Mouse (Mus musculus) heart, adult 2 months (tissue): ENCODE results near the gene Sox10. TPM values are rescaled to one million over a fixed set of nuclear protein-coding genes. Genes with fewer than 3 reads are reported as not detected.

Experiments
- DNase-seq, 2 experiments: peaks; one replicate each; pipeline ENCODE4 v3.0.0; 2021
- H3K27ac ChIP-seq: fragments of 200-600 bp; 2 replicates; pipeline ENCODE4 v1.8.1; 2022
- H3K27me3 ChIP-seq: fragments of 200-500 bp; 2 replicates; pipeline ENCODE4 v1.6.1; 2012; ENCODE audit warnings: mild to moderate bottlenecking, low read length, inconsistent platforms, mixed read lengths; ENCODE audit not compliant: control insufficient read depth, insufficient read depth
- H3K36me3 ChIP-seq: fragments of 200-500 bp; 2 replicates; pipeline ENCODE4 v1.6.1; 2012; ENCODE audit warnings: low read length, inconsistent platforms; ENCODE audit not compliant: control insufficient read depth, insufficient read depth
- H3K4me1 ChIP-seq: fragments of 200-500 bp; 2 replicates; pipeline ENCODE4 v1.6.1; 2011; ENCODE audit warnings: low read length; ENCODE audit not compliant: control insufficient read depth, insufficient read depth
- H3K4me3 ChIP-seq: fragments of 200-600 bp; 2 replicates; pipeline ENCODE4 v1.8.1; 2022
- H3K79me2 ChIP-seq: fragments of 200-500 bp; replicated peaks from 2 replicates; pipeline ENCODE4 v1.6.1; 2012; ENCODE audit warnings: mild to moderate bottlenecking, inconsistent platforms, low read length, moderate library complexity, mixed read lengths; ENCODE audit not compliant: control insufficient read depth, insufficient read depth
- H3K9ac ChIP-seq: fragments of 200-500 bp; 2 replicates; pipeline ENCODE4 v1.6.1; 2012; ENCODE audit warnings: low read depth, mild to moderate bottlenecking, control low read depth, inconsistent platforms, low read length, mixed read lengths
- CTCF ChIP-seq: fragments of 200-600 bp; IDR thresholded peaks from 2 replicates; pipeline ENCODE4 v1.8.1; 2022; ENCODE audit warnings: antibody characterized with exemption, mild to moderate bottlenecking, moderate library complexity
- EP300 ChIP-seq: fragments of 200-500 bp; IDR thresholded peaks from 2 replicates; pipeline ENCODE4 v1.6.1; 2011; ENCODE audit warnings: low read depth, low read length, control low read depth; ENCODE audit not compliant: insufficient read depth
- POLR2A ChIP-seq: fragments of 200-500 bp; IDR thresholded peaks from 2 replicates; pipeline ENCODE4 v1.6.1; 2011; ENCODE audit warnings: mild to moderate bottlenecking, low read depth, low read length, control low read depth; ENCODE audit not compliant: insufficient read depth
- WGBS: fragments of 180-500 bp; shearing (Covaris S2); methylation state at CpG from one replicate; pipeline ENCODE4 v1.1.7; 2018; 5-methylcytosine and 5-hydroxymethylcytosine counted together
- intact Hi-C: fragments of 180-260 bp; cut with DNase I; formaldehyde crosslinking; loops from one replicate; pipeline ENCODE4 v1.15.1; 2025
- polyA plus RNA-seq: library from polyadenylated mRNA; depleted of rRNA; stranded (reverse); fragments of >200 nt; gene quantifications from 2 replicates; pipeline ENCODE4 v1.2.3, GENCODE M21; 2012
- total RNA-seq, 2 experiments: library from RNA; stranded (reverse); gene quantifications; 2 replicates each; pipeline ENCODE4 v1.2.3; 2021

Gene Sox10
- total and polyA plus RNA-seq, 3 experiments, result 1.1 to 4.5 (median 1.3) TPM

- H3K9ac ChIP-seq, result no peak overlapping the region
- TF ChIP-seq CTCF (peak; percentile 67), EP300 (0 out of 2 replicates have a peak, but pooled peaks have one; percentile 25), POLR2A (no peak)
- H3K79me2 ChIP-seq, result no peaks in the 10 kb centered on the region; the same call in 1 of the 2 replicates
- no peak overlapping the region for H3K27ac ChIP-seq
- intact Hi-C loops, result no loop called here
- no peak overlapping the region for H3K4me3 ChIP-seq
- DNase-seq, result no peak
- H3K27me3 ChIP-seq, result no peaks in the 10 kb centered on the region
- WGBS, result 49% methylated on average over 10 of the region's 10 CpGs
- H3K36me3 ChIP-seq, result no peaks in the 10 kb centered on the region
- H3K4me1 ChIP-seq, result no peaks in the 10 kb centered on the region
Measured at GRCm38 (mm10) chr15:79139640-79140039, 25.4 kb downstream of the Sox10 start.

DNA sequence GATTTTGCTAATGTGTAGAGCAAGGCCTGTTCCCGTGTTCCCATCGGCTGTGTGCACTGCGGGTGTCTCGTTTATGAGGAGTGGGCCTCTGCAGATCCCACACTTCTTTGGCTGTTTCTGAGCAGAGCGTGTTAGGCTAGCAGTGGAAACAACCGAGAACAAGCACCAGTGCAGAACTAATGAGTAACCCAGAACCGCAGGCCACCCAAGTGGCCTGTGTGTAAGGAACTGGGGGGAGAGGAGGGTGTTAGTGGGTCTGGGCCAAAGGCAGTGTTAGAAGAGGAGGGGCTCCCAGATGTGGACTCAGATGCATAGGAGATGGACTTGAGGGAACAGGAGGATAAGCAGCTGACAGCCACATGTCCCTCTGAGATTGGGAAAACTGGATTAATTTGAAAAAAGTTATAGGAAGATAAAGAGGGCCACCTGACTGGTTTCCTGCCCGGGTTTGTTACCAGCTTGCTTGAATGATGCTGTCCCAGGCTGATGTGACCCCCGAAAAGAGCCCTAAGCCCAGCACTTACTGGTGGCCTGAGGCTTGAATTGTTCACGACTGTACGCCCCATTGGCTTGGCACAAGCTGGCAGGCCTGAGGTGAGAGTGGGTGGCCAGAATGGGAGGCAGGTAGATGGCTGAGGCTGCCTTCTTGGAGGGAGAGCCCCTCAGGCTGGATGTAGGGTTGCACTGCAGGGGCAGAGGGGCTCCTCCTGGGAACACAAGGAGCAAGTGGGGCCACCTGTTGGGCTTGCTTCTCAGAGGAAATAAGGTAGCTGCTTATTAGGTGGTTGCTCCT is 29.1 kb downstream of the Sox10 start:
- Histone ChIP-seq H3K4me1 (peaks cover 5% of the 10 kb centered on the region), H3K36me3 (peaks cover 3% of the 10 kb centered on the region), H3K27me3 (no peaks in the 10 kb centered on the region), H3K27ac (no peak overlapping the region), H3K9ac (no peak overlapping the region), H3K4me3 (no peak overlapping the region), H3K79me2 (no peaks in the 10 kb centered on the region)
- no peak for DNase-seq
- 66% methylated on average over 11 of the region's 11 CpGs for WGBS
- intact Hi-C loops, result no loop called here
- no peak for TF ChIP-seq CTCF
- TF ChIP-seq POLR2A, result 0 out of 2 replicates have a peak, but pooled peaks have one; percentile 49
- TF ChIP-seq EP300, result peak; percentile 46; the same call in 1 of the 2 replicates

- DNase-seq, result no peak
- TF ChIP-seq CTCF (no peak), EP300 (no peak)
- intact Hi-C loops, result no loop called here
- Histone ChIP-seq H3K27ac (no peak overlapping the region), H3K9ac (no peak overlapping the region), H3K79me2 (no peaks in the 10 kb centered on the region), H3K4me3 (no peak overlapping the region), H3K4me1 (peaks cover 5% of the 10 kb centered on the region), H3K27me3 (no peaks in the 10 kb centered on the region), H3K36me3 (peaks cover 3% of the 10 kb centered on the region)
- 71% methylated on average over 9 of the region's 9 CpGs for WGBS
Measured at GRCm38 (mm10) chr15:79135332-79135731, 29.7 kb downstream of the Sox10 start.

DNA sequence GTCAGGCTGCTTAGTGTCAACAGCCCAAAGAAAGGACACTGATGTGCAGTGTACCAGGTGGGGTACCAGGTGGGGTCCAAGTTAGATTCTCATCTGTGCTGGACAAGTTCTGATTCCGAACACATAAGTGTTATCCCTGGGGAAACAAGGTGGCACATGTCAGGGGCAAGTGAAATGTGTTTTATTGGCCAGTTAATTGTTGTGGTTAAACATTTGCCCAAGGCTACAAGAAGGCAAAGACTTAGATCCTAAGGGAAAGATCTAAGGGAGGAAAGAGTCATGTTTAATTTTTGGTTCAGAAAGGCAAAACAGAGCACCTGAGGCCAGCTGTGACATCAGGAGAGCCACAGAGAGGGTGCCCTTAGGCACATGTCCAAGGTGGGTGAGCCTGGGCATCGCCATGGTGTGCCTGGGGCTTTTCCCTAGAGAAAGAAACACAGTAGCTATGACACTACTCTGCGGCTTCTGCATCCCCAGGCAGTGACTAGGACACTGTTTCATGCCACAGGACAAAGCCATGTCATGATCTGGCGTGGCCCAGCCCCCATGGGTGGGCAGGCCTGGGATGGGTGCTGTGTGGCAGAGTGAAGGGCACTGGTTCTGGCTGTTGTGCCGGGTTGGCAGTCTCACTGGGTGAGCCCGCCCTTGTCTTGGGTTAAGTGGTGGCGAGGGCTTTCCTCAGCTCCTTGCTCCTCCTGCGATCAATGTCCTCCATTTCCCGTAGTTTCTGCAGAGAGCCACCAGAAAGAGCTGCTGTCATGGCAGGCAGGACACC is 30.4 kb downstream of the Sox10 start:
- Histone ChIP-seq H3K4me3 (no peak overlapping the region), H3K36me3 (peaks cover 3% of the 10 kb centered on the region), H3K27me3 (no peaks in the 10 kb centered on the region), H3K4me1 (peaks cover 5% of the 10 kb centered on the region), H3K27ac (no peak overlapping the region), H3K79me2 (no peaks in the 10 kb centered on the region), H3K9ac (no peak overlapping the region)
- 89% methylated on average over 9 of the region's 9 CpGs for WGBS
- intact Hi-C loops, result no loop called here
- DNase-seq, result no peak
- no peak for TF ChIP-seq POLR2A
- TF ChIP-seq CTCF, result no peak
- no peak for TF ChIP-seq EP300

DNA sequence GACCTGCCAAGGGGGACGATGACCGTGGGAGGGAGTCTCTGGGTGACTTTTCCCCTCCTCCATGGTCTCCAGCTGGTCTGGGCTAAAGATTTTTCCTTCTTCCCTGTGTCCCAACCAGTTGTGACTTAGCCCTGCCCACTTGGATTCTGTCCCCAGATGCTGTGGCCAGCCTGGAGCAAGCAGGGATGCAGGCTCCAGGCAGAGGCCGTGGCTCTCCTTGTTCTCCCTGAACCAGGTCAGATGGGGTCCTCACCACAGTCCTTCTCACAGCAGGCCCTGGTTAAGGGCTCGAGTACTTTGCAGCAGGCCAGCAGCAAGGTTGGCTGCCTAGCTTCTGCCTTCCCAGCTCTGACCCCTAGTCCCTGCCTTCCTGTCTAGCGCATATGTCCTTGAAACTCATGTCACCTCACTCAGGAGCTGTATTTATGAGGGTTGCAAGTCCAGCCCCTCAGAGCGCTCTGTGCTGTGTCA is 31.8 kb downstream of the Sox10 start:
- Histone ChIP-seq H3K36me3 (peaks cover 3% of the 10 kb centered on the region), H3K27ac (no peak overlapping the region; the same call in 1 of the 2 replicates), H3K27me3 (no peaks in the 10 kb centered on the region), H3K4me3 (no peak overlapping the region), H3K9ac (no peak overlapping the region), H3K79me2 (no peaks in the 10 kb centered on the region), H3K4me1 (peaks cover 5% of the 10 kb centered on the region)
- peak in 1 of 2 experiments; percentile 63 for DNase-seq
- TF ChIP-seq POLR2A, result no peak
- TF ChIP-seq CTCF, result no peak
- TF ChIP-seq EP300, result no peak
- 68% methylated on average over 6 of the region's 6 CpGs for WGBS
- intact Hi-C loops, result no loop called here
